Mouse (Mus musculus) gastrocnemius, adult 8-10 months (tissue): Measurements from ENCODE around the gene Tbc1d17. TPM values are rescaled to one million over a fixed set of nuclear protein-coding genes. Genes with fewer than 3 reads are reported as not detected.
"Not testable (repeated sequence)": the region's sequence is repeated elsewhere in the genome, so short reads cannot be mapped to it uniquely, and the experiment has no call there.

Experiments
- DNase-seq, 2 experiments: peaks; one replicate each; pipeline ENCODE4 v3.0.0; 2022; ENCODE audit warnings: low spot score in 2 of 2
- total RNA-seq, 4 experiments: library from RNA; stranded (reverse); gene quantifications; 2 replicates each; pipeline ENCODE4 v1.2.4; 2022

Gene Tbc1d17
- total RNA-seq, result 10 to 100 TPM; 58.9 to 71.3 (median 63.3) TPM

GRCm38 (mm10) chr7:44848561-44849415 lies at the start of gene Tbc1d17, which contains the start of gene Akt1s1:
Tbc1d17 (minus strand) TSS chr7:44849079.
Akt1s1 (plus strand) TSS chr7:44848991.
- DNase-seq, result peak; percentile 99 to 100

- DNase-seq, result no peak
Measured at GRCm38 (mm10) chr7:44898607-44899006, 49.7 kb upstream of the Tbc1d17 start.

GRCm38 (mm10) chr7:44896499-44896898 lies 47.6 kb upstream of the Tbc1d17 start:
- no peak for DNase-seq

- DNase-seq, result peak; percentile 79 to 88
Measured at GRCm38 (mm10) chr7:44895593-44896434, 46.9 kb upstream of the Tbc1d17 start, which contains the start of gene Fuz. Fuz (plus strand) TSS chr7:44896079.

- no peak for DNase-seq
Measured at GRCm38 (mm10) chr7:44895206-44895592, 46.3 kb upstream of the Tbc1d17 start.

GRCm38 (mm10) chr7:44894175-44894574 lies 45.3 kb upstream of the Tbc1d17 start:
- no peak for DNase-seq

GRCm38 (mm10) chr7:44893197-44893596 lies 44.3 kb upstream of the Tbc1d17 start:
- no peak for DNase-seq

GRCm38 (mm10) chr7:44892276-44892921 lies 43.5 kb upstream of the Tbc1d17 start, which contains the start of gene Med25:
Med25 (minus strand) TSS chr7:44892712.
- DNase-seq, result peak; percentile 77 to 88

- no peak for DNase-seq
Measured at GRCm38 (mm10) chr7:44891611-44892010, 42.7 kb upstream of the Tbc1d17 start.

GRCm38 (mm10) chr7:44890737-44891136 lies 41.9 kb upstream of the Tbc1d17 start:
- no peak for DNase-seq

- no peak for DNase-seq
Measured at GRCm38 (mm10) chr7:44890180-44890579, 41.3 kb upstream of the Tbc1d17 start.

GRCm38 (mm10) chr7:44888256-44889105 lies 39.6 kb upstream of the Tbc1d17 start:
- DNase-seq, result no peak

- no peak for DNase-seq
Measured at GRCm38 (mm10) chr7:44886964-44887363, 38.1 kb upstream of the Tbc1d17 start.

GRCm38 (mm10) chr7:44884637-44885036 lies 35.8 kb upstream of the Tbc1d17 start:
- no peak for DNase-seq

GRCm38 (mm10) chr7:44883036-44883435 lies 34.2 kb upstream of the Tbc1d17 start:
- no peak for DNase-seq

GRCm38 (mm10) chr7:44877833-44878232 lies 29.0 kb upstream of the Tbc1d17 start:
- DNase-seq, result no peak

- DNase-seq, result not testable (repeated sequence)
Measured at GRCm38 (mm10) chr7:44871774-44872173, 22.9 kb upstream of the Tbc1d17 start.

- no peak for DNase-seq
Measured at GRCm38 (mm10) chr7:44871181-44871580, 22.3 kb upstream of the Tbc1d17 start.

- DNase-seq, result no peak
Measured at GRCm38 (mm10) chr7:44870614-44871013, 21.7 kb upstream of the Tbc1d17 start.

- peak; percentile 86 to 91 for DNase-seq
Measured at GRCm38 (mm10) chr7:44869697-44870528, 21.0 kb upstream of the Tbc1d17 start, which contains the start of gene Ptov1. Ptov1 (minus strand) TSS chr7:44869788.
